Mouse (Mus musculus) cerebellum, adult (tissue): ENCODE measurements around the gene Fcnb.

Experiments
- ATAC-seq: cut with Nextera tagmentation; 2 replicates; pipeline ENCODE4 v1.9.2; 2017; ENCODE audit warnings: mild to moderate bottlenecking, moderate library complexity, mixed read lengths; ENCODE audit not compliant: insufficient number of reproducible peaks, low FRiP score, low TSS enrichment

The Fcnb gene

DNA sequence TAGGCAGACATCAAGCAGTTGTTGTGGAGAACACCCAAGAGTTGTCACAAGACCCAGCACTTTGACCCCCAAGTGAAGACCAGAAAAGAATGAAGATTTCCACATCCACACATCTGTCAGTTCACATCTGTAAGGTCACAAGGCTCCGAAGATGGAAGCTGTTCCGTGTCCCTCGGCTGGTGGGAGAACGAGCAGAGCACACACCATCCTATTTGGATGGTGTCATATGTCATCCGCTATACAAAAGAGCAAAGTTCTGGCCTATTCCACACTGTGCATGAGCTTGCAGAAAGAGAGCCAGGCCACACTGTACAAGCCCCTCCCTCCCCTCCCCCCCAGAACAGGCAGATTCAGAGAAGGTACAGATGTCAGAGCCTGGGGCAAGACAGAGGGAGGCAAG lies 4.4 kb upstream of the Fcnb start:
- ATAC-seq: no peak

DNA sequence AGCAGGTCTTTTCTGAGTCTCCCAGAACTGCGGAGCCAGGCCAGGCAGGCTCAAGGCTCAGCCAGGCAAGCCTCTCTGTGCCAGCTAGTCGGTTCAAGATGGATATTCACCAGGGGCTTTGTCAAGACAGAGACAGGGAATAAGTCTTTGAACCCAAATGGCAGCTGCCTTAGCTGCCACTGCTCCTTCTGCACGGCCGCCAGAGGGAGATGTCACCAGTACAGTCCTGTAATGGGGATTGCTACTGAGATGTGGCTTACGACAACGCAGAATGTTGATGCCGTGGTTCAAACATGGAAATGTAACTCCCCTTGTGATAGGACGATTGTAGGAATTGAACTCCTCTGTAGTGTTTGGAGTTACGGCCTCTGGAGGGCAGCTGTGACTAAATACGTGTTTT lies 1.4 kb upstream of the Fcnb start:
- no peak for ATAC-seq

GRCm38 (mm10) chr2:28075616-28076187 lies 9.0 kb downstream of the Fcnb start:
- no peak for ATAC-seq

- no peak for ATAC-seq
Observed at GRCm38 (mm10) chr2:28068537-28068878, 16.2 kb downstream of the Fcnb start.

- no peak for ATAC-seq
Observed at GRCm38 (mm10) chr2:28067821-28068536, 16.7 kb downstream of the Fcnb start.

GRCm38 (mm10) chr2:28067175-28067574 lies 17.5 kb downstream of the Fcnb start:
- ATAC-seq: no peak

DNA sequence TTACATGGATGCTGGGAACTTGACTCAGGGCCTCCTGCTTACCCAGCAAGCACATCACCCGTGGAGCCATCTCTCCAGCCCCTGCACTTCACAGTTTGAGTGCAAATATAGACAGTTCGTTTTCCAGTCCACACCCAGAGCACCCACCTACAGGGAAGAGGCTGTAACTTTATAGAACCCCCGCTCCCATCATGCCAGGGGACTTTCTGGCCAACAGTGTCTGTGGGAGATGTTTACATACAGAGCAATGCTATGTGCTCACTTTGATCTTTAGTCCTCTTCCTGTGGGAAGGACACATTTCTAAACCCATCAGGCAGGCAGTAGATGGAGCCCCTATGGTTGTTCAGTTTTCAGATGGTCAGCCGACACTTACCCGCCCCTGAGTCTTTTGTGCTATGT lies 18.0 kb downstream of the Fcnb start:
- ATAC-seq: no peak

- ATAC-seq: no peak
Observed at GRCm38 (mm10) chr2:28065081-28065651, 19.5 kb downstream of the Fcnb start.

GRCm38 (mm10) chr2:28064339-28065080 lies 20.2 kb downstream of the Fcnb start:
- no peak for ATAC-seq

DNA sequence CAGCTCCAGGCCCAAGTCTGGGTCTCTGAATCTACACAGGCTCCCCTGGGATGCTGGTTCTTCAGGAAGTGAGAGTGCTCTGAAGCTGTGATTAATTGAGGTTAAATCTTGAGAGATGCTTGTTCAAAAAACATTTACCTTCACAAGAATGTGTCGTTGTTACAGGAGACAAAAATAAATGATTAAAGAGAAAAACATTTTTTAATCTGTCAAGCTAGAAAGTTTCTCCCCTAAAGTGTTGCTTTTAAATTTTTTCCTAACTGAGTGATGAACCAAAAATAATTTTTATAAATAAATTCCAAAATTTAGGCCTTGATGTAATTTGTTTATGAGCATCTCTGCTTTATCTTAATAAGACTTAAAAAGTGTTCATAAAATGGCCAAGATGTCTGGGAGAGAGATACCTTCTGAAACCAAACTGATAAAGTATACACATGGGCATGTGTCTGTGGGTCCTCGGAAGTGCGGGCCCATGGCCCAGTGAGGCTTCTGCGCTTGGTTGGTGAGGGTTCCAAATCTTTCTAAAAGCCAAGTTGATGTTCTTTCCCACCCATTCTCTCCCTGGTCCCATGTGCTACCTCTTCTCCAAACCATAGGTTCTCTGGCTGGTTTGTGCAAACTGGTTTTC lies 20.9 kb downstream of the Fcnb start:
- no peak for ATAC-seq

DNA sequence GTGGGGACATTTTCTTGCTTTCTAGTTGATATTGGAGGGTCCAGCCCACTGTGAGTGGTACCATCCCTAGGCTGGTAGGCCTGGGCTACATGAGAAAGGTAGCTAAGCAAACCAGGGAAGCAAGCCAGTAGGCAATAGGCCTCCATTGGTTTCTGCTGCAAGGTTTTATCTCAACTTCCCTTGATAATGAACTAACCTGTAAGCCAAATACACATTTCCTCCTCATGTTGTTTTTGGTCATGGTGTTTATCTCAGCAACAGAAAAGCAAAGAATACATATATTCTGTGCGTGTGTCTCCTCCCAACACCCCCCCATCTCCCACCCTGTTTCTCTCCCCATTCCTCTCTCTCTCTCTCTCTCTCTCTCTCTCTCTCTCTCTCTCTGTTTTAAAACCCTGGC lies 24.8 kb downstream of the Fcnb start:
- no peak for ATAC-seq

DNA sequence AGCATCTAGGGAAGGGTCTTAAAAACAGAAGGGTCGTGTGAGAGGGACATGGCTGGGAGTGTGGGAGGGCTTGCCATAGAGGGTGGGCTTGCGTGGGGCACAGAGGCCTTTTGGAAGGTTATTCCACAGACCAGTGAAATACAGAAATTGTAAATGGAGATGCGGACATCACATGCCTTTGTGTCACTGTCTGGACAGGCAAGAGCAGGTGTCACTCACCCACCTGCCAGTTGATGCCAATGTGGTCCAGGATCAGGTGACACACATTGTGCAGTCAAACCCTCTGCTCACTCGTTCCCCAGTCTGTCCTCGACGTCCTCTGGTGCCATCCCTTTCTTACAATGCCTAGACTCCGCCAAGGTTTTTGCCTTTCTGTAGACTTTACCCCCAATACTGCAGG lies 37.6 kb downstream of the Fcnb start:
- no peak for ATAC-seq

GRCm38 (mm10) chr2:28046311-28046710 lies 38.4 kb downstream of the Fcnb start:
- no peak for ATAC-seq

DNA sequence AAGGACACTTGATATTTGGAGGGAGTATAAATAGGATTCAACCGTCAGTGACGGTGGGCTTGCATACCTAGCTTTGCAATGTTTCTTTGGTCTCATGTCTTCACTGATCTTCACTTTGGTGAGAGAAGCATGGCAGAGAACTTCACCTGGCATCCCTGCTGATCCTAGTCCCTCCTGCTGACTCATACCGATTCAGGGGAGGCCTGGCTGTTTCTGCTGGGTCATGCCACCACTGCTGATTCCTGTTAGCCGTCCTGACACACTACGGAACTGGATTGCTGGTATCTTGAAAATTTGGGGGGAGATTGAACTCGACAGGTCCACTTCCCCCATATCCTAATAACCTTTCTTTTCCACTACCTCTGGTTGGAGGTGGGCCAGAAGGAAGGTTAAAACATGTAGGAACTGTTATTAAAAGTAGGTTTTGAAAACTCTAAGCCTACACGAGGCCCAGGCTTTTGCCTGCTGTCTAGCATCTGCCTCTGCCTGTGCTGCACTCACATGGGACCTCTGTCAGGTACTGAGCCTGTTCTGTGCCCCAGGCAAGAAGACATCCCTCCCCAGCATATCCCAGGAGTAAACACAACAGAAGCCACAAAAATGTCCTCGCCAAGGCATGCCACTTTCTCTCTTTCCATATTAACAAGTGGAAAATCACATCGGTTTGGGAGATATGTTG lies 39.6 kb downstream of the Fcnb start:
- ATAC-seq: no peak

- ATAC-seq: no peak
Observed at GRCm38 (mm10) chr2:28040466-28040865, 44.2 kb downstream of the Fcnb start.

GRCm38 (mm10) chr2:28039647-28040325 lies 44.9 kb downstream of the Fcnb start:
- no peak for ATAC-seq

DNA sequence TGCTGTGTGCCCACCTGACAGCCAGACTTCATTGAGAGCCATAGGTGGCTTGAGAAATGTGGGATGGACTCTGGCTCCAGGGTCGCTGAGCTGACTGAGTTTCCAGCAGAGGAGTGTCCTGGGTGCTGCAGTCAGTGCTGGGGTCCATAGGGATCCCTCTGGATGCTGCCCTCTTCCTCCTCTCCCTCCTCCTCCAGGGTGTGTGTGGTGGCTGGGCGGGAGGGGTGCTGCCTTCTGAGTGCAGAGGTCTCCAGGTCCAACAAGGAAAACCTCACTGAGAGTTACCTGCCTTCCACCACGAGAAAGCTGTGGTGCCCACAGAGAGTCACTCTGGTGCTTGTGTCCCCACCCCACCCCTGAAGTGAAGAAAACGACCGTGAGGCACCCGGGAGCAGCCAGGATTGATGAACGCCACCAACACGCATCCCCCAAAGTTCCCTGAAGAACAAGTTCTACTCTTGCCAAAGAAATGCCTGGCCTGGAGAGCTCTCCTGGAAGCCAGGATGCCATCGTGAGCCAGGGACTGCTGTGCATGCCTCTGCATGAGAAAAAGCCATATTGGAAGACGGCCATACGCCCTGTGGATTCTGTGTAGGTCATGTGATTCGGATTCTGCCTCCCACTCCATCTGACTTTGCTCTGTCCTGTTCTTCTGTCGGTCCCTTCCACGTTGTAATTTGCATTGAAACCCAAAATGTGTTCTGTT lies 46.1 kb downstream of the Fcnb start:
- peak; percentile 34; the same call in 1 of the 2 replicates for ATAC-seq

DNA sequence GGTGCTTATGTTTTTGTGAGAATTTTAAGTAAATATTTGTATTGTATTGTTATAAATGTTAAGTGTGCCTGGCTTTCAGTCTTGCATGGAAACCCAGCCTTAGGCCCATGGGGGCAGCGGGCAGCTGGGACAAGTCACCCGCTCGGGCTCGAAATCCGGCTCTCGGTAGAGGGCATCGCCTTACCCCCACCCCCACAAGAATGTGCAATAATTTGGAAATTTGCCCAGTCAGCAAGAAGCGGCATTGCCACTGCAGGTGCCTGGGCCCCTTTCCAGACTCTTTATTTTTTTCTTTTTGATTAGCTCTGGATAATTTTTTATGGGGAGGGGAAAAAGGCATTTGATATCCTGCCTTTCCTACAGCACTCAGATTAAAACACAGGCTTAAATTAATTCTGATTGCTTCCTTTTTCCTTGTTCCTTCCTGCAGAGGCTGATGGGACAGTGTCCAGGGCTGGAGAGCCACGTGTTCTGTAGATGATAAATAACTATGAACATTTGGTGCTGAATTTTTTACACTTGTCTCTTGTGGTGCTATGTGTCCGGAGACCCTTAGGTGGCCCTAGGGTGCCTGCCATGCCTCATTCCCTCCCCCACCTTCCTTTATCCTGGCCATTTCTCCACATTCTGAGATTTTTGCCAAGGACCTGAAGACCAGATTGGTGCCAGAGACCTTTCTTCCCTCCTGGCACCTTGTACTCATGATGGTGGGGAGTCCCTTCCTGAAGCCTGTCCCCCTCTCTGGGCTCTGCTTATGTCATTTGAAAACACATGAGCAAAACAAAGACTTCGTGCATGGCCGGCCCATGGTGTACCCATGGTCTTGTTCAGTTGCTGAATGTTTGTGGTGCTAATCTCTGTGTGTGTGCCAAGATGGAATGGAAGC lies 46.9 kb downstream of the Fcnb start:
- 0 out of 2 replicates have a peak, but pooled peaks have one; percentile 5 for ATAC-seq
